Mouse (Mus musculus): ENCODE measurements around the gene Xpo5.

Xpo5 gene

DNA sequence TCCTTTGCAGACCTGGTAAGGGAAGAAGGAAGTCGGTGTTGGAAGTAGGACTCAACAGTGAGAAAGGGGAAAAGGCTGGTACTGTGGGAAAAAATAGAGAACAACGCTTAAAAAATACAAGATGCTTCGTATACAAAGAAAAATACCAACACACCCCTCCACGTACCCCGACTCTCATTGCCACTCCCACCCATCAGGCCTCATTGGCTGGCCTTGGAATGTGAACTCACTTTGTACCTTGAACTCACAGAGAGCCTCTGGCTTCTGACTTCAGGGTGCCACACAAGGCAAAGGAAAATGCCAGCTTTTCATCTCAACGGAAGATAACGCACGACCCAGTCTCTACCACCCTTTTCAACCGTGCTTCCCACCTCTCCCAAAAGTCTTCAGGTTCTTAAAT, 80.6 kb downstream of the Xpo5 start:
- no peak for TF ChIP-seq GATA4 (IDR thresholded peaks at IDR 0.05; ENCODE audit: insufficient replicate concordance, low read length)

DNA sequence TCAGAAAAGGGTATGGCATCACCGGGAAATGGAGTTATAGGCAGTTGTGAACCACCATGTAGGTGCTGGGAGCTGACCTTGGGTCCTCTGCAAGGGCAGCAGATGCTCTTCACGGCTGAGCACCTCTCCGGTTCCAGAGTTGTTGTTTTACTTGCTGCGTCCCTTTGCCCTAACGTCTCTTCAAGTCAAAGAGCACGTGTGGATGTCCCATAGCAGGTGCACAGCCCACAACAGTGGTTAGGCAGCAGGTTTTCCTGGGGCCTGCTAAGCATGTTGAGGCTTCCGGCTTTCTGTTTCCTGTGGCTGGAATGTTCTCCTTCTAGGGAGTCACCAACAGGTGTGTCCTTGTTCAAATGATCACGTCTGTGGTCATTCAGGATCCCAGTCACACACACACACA, 81.3 kb downstream of the Xpo5 start:
- no peak for TF ChIP-seq GATA4 (IDR thresholded peaks at IDR 0.05; ENCODE audit: insufficient replicate concordance, low read length)

DNA sequence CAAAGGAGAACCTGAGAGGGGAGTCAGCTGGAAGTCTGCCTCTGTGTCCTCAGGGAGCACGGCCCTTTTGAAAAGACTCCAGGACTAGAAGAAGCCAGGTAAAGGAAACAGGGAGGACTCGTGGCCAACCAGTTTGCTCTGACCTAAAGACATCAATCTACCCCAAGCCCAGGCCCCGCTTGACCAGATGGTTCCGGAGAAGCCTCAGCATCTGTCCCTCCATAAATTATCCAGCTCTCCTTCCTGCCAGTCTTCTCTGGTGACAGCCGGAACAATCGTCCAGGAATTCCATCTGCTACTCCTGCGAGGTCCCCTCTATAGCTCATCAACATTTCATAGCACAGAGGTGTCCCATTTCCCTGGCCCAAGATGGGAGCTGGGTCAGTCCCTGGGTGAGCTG, 82.1 kb downstream of the Xpo5 start:
- no peak for TF ChIP-seq GATA4 (IDR thresholded peaks at IDR 0.05; ENCODE audit: insufficient replicate concordance, low read length)

DNA sequence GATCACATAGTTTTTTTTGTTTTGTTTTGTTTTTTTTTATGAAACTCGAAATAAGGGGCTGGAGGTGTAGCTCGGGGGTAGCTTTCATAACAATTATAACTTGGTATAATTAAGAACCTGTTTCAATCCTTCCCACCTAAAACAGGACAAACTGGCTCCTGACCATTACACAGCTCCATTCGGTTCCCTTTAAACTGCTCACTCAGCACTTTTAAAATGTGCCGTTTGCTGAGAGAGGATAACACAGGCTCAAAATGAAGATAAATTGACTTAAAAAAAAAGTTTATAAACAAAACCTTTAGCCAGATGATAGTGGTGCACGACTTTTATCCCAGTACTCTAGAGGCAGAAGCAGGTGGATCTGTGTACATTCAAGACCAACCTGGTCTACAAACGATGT, 82.8 kb downstream of the Xpo5 start:
- no peak for TF ChIP-seq GATA4 (IDR thresholded peaks at IDR 0.05; ENCODE audit: insufficient replicate concordance, low read length)

DNA sequence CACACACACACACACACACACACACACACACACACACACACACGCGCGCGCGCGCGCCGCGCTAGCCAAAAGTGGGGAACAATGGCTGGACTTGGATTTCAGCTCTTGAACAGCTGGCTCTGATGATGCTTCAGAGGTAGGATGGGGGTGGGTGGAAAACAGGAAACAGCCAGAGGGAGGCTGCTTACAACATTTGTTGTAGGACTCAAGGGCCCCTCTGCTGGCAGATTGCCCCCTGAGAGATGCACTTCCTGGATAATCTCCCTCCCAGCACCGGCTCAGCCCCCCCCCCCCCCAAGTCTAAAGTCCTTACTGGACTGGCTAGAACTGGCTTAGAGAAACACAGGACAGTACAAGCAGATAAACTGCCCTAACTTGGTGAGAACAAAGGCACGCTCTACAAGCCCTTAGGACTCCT, 85.1 kb downstream of the Xpo5 start:
- no peak for TF ChIP-seq GATA4 (IDR thresholded peaks at IDR 0.05; ENCODE audit: insufficient replicate concordance, low read length)

Data from liver, adult (tissue).